Mouse (Mus musculus) intestine, postnatal 0 days (tissue): ENCODE results near the gene Oard1. TPM values are rescaled to one million over a fixed set of nuclear protein-coding genes. Genes with fewer than 3 reads are reported as not detected.

Source experiments
- ATAC-seq: fragments of 200-750 bp; cut with Nextera tagmentation; 2 replicates; pipeline ENCODE4 v1.8.0; 2017; ENCODE audit warnings: mild to moderate bottlenecking, moderate TSS enrichment, moderate library complexity
- H3K27ac ChIP-seq: fragments of 300-500 bp; sonication (generic); 2 replicates; pipeline ENCODE4 v1.5.1; 2014; ENCODE audit warnings: mild to moderate bottlenecking, low read depth, low read length, moderate library complexity
- H3K27me3 ChIP-seq: fragments of 300-500 bp; sonication (generic); replicated peaks from 2 replicates; pipeline ENCODE4 v1.6.1; 2014; ENCODE audit warnings: low read length, mixed read lengths; ENCODE audit not compliant: control insufficient read depth, insufficient read depth
- H3K36me3 ChIP-seq: fragments of 300-500 bp; sonication (generic); 2 replicates; pipeline ENCODE4 v1.6.1; 2014; ENCODE audit warnings: mild to moderate bottlenecking, moderate library complexity; ENCODE audit not compliant: control insufficient read depth, insufficient read depth
- H3K4me1 ChIP-seq: fragments of 300-500 bp; sonication (generic); replicated peaks from 2 replicates; pipeline ENCODE4 v1.6.1; 2014; ENCODE audit warnings: antibody characterized with exemption, low read length, mixed read lengths; ENCODE audit not compliant: control insufficient read depth, insufficient read depth
- H3K4me2 ChIP-seq: fragments of 300-500 bp; sonication (generic); replicated peaks from 2 replicates; pipeline ENCODE4 v1.6.1; 2014; ENCODE audit warnings: low read depth, mild to moderate bottlenecking, moderate library complexity
- H3K4me3 ChIP-seq: fragments of 300-500 bp; sonication (generic); 2 replicates; pipeline ENCODE4 v1.5.1; 2014; ENCODE audit warnings: low read depth, low read length
- H3K9ac ChIP-seq: fragments of 300-500 bp; sonication (generic); 2 replicates; pipeline ENCODE4 v1.6.1; 2014; ENCODE audit warnings: mild to moderate bottlenecking, low read depth, low read length
- H3K9me3 ChIP-seq: fragments of 300-500 bp; sonication (generic); 2 replicates; pipeline ENCODE4 v1.6.1; 2016; ENCODE audit warnings: mixed run types; ENCODE audit not compliant: control insufficient read depth
- CTCF ChIP-seq: sonication (generic); IDR thresholded peaks from 2 replicates; pipeline ENCODE4 v1.5.1; 2016; ENCODE audit warnings: low read depth, mild to moderate bottlenecking, control low read depth, antibody characterized with exemption, moderate library complexity
- WGBS: fragments of 180-500 bp; shearing (Covaris S2); extraction: QIAGEN DNeasy Blood & Tissue Kit; methylation state at CpG from one replicate; pipeline ENCODE4 v1.1.7; 2014; 5-methylcytosine and 5-hydroxymethylcytosine counted together
- polyA plus RNA-seq: library from polyadenylated mRNA; unstranded; fragments of >200 nt; fragmentation: Nextera tagmentation; extraction: Ambion mirVana; gene quantifications from 2 replicates; pipeline ENCODE4 v1.2.1, GENCODE M21; 2015

Gene Oard1
- polyA plus RNA-seq, 1 experiment from 2014 or later = 52.1 TPM

GRCm38 (mm10) chr17:48437421-48437911 is 27.7 kb downstream of the Oard1 start:
- peak; percentile 53 for TF ChIP-seq CTCF
- Histone ChIP-seq H3K36me3 (no peaks in the 10 kb centered on the region), H3K4me3 (no peak overlapping the region), H3K9ac (no peak overlapping the region), H3K4me2 (no peak overlapping the region), H3K4me1 (peaks cover 8% of the 10 kb centered on the region; the same call in 1 of the 2 replicates), H3K27me3 (no peaks in the 10 kb centered on the region), H3K9me3 (no peaks in the 10 kb centered on the region), H3K27ac (peak overlapping the region; percentile 35; the same call in 1 of the 2 replicates)
- no peak for ATAC-seq
- WGBS = 40% methylated on average over 7 of the region's 7 CpGs

- no peaks in the 10 kb centered on the region for H3K9me3 ChIP-seq
- H3K9ac ChIP-seq = no peak overlapping the region
- no peaks in the 10 kb centered on the region for H3K36me3 ChIP-seq
- H3K4me1 ChIP-seq = no peaks in the 10 kb centered on the region; the same call in 1 of the 2 replicates
- no peak overlapping the region for H3K27ac ChIP-seq
- peak; percentile 54 for TF ChIP-seq CTCF
- H3K4me2 ChIP-seq = no peak overlapping the region
- ATAC-seq = no peak
- no peaks in the 10 kb centered on the region for H3K27me3 ChIP-seq
- H3K4me3 ChIP-seq = no peak overlapping the region
- 73% methylated on average over 7 of the region's 7 CpGs for WGBS
These were observed 33.1 kb downstream of the Oard1 start for GRCm38 (mm10) chr17:48442745-48443457.

- Histone ChIP-seq H3K36me3 (no peaks in the 10 kb centered on the region), H3K27ac (no peak overlapping the region), H3K4me2 (no peak overlapping the region), H3K27me3 (no peaks in the 10 kb centered on the region), H3K9ac (no peak overlapping the region), H3K4me1 (no peaks in the 10 kb centered on the region), H3K9me3 (no peaks in the 10 kb centered on the region), H3K4me3 (no peak overlapping the region)
- ATAC-seq = no peak
- TF ChIP-seq CTCF = no peak
- 78% methylated on average over 16 of the region's 16 CpGs for WGBS
These were observed 33.8 kb downstream of the Oard1 start for GRCm38 (mm10) chr17:48443542-48444145.

GRCm38 (mm10) chr17:48447675-48448074 is 37.9 kb downstream of the Oard1 start:
- Histone ChIP-seq H3K36me3 (no peaks in the 10 kb centered on the region), H3K4me1 (no peaks in the 10 kb centered on the region), H3K4me3 (no peak overlapping the region), H3K27me3 (no peaks in the 10 kb centered on the region), H3K27ac (no peak overlapping the region), H3K9me3 (no peaks in the 10 kb centered on the region), H3K9ac (no peak overlapping the region), H3K4me2 (no peak overlapping the region)
- WGBS = 75% methylated on average over 8 of the region's 8 CpGs
- ATAC-seq = no peak
- TF ChIP-seq CTCF = no peak

GRCm38 (mm10) chr17:48450666-48451352 is 41.0 kb downstream of the Oard1 start:
- Histone ChIP-seq H3K9ac (no peak overlapping the region), H3K9me3 (no peaks in the 10 kb centered on the region), H3K27ac (no peak overlapping the region), H3K27me3 (no peaks in the 10 kb centered on the region), H3K4me2 (no peak overlapping the region), H3K4me3 (no peak overlapping the region), H3K36me3 (no peaks in the 10 kb centered on the region), H3K4me1 (no peaks in the 10 kb centered on the region)
- 71% methylated on average over 13 of the region's 13 CpGs for WGBS
- TF ChIP-seq CTCF = no peak
- ATAC-seq = no peak

GRCm38 (mm10) chr17:48451353-48451675 is 41.5 kb downstream of the Oard1 start, which contains the start of gene Tspo2:
Gene Tspo2, minus strand, starts transcription at chr17:48451522.
- WGBS = 54% methylated on average over 7 of the region's 7 CpGs
- H3K27ac ChIP-seq = peak within 1 kb of the TSS; percentile 15; the same call in 1 of the 2 replicates
- no peak within 1 kb of the TSS for H3K9ac ChIP-seq
- TF ChIP-seq CTCF = no peak
- no peaks in the 10 kb centered on the region for H3K27me3 ChIP-seq
- no peaks in the 10 kb centered on the region for H3K36me3 ChIP-seq
- no peak within 1 kb of the TSS for H3K4me3 ChIP-seq
- H3K4me1 ChIP-seq = no peaks in the 10 kb centered on the region
- no peak within 1 kb of the TSS for H3K4me2 ChIP-seq
- H3K9me3 ChIP-seq = no peaks in the 10 kb centered on the region
- no peak for ATAC-seq
